Mouse (Mus musculus): ENCODE measurements around the gene Nutm1.
"Not testable (repeated sequence)": the region's sequence is repeated elsewhere in the genome, so short reads cannot be mapped to it uniquely, and the experiment has no call there.

Nutm1 gene

DNA sequence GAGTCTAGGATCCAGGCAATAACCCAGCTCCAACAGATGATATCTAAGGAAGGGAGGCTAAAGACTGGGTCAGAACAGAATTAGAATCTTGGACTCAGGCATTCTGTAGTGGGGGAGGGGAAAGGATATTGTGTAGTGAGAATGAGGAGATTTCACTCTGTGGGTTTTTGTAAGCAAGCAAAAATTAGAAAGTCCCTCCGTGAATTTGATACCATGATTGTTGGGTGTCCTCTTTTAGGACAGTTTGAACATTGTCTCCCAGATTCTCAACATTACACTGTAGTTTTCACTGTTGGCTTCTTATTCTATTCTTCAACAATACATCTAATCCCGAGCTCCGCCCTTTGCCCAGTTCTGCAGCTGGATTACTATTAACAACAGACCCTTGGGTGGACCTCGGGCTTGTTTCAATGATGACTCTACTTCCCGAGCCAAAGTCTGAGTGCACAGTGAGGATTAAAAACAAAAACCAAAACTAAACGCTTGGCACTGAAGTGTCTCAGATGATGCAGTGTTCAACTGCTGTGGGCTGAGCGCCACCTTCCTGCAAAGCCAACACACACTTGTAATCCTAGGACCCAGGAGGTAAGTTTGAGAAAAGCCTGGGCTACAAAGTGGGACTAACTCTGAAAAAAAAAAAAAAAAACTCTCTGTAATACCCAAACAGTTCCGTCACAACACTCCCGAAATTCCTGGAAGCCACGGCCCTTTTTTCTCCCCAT is at the start of gene Nutm1:
Gene Nutm1 (minus strand): TSS at position 51 of the 722 bp plus-strand sequence.
- no peak for DNase-seq

DNA sequence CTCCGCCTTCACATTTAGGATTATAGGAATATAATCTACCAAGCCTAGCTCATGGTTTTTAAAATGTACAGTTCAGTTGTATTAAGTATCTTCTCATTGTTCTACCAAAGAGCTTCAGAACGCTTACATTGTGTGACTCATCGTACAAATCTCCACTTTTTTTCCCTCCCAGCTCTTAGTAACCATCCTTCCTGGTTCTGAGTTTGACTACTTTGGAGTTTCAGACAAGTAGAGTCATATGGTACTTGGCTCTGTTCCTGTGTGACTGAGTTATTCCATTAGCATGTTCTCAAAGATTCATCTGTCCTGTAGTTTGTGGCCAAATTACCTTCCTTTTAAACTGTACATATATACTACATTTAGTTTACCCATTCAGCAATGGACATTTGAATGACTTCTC is 49.6 kb upstream of the Nutm1 start:
- DNase-seq, result no peak

DNA sequence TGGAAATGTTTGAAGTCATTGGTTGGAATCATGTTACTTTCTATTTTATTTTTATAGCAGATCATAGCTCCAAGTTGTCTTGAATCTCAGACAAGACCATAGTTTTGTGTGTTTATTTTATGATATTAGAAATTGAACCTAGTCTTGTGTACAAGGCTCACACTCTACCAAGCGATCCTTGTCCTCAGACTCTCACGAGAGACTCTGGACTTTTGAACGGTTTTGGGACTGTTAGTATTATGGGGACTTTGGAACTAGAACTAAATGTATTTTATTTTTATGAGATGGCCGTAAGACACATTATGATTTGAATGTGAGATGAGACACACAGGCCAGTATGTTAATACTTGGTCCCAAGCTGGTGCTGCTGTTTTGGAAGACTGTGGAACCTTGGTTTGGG is 39.1 kb upstream of the Nutm1 start:
- no peak for DNase-seq

DNA sequence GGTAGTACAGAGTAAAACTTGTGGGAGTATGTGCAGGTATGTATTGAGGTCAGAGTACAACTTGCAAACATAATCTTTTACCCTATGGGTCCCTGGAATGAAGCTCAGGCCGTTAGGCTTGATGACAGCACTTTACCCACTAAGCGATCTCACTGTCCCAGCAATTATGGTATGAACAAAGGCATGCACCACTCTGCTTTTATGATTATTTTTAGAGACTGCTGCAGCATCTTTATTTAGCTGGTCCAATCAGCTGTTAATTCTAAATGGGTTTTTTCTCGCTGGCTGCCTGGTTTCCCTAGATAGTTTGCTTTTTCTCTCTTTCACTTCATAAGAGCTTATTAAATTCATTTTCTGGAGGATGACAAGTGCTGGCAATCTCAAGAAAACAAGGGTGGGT is 37.1 kb upstream of the Nutm1 start:
- DNase-seq, result no peak

DNA sequence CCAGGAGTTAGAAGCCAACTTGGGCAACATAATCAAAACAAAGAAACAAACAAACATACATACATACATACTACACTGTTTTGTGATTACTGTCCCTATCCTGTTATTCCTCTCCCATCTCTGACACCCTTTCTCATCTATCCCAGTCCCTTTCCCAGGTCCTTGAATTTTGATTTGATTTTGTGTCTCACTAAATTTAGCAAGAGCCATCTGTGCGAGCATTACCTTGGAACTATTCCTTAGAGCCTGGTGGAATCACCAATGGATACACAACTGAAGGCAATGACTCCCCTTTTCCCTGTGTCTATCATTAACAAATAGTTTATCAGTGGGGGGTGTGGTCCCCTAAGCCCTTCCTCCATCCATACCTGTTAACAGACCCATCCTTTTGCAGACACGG is 33.7 kb upstream of the Nutm1 start:
- DNase-seq, result peak; percentile 28

DNA sequence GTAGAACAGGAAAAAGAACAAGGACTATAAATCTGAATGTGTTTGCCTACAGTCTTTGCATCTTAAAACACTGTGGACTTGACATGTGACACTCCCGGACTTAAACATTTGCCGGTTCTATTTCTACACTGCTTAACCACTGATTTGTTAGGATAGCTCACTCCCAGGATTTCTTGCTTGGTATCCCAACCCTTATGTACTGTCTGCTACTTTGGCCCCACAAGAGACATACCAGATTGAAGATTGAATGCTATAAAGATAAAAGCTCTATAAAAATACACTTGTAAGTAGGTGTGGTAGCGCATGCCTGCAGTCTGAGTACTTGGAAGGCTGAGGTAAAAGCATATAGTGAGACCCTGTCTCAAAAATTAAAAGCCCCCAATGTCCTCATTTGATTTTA is 30.4 kb upstream of the Nutm1 start:
- DNase-seq, result no peak

DNA sequence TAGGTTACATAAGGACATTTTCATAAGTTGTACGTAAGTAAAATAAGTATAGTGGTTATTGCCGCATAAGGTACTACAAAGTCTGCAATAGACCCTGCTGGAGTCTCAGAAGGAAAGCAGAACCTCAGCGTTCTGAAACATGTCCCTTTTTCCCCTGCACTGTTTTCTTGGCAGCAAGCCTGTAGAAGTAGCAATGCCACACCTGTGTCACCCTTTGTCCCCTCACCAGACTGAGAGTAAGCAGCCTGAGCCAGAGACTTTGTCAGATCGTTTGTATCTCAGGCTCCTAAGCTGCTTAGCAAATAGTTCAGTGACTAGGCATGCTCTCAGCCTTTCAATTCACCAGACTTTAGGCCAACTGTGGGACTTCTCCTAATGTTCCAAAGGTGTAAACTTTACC is 28.0 kb upstream of the Nutm1 start:
- DNase-seq, result no peak

DNA sequence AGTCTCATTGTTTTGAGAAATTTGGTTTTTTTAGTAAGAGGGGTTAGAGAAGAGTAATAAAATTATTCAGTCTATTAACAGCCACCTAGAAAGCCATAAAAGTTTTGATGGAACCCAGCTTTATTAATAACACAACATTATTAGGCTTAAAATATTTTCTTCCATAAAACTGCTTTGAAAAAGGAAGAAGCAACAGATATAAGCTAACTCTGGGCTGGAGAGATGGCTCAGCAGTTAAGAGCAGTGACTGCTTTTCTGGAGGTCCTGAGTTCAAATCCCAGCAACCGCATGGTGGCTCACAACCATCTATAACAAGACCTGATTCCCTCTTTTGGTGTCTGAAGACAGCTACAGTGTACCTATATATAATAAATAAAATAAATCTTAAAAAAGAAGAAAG is 27.0 kb upstream of the Nutm1 start:
- DNase-seq, result not testable (repeated sequence)

DNA sequence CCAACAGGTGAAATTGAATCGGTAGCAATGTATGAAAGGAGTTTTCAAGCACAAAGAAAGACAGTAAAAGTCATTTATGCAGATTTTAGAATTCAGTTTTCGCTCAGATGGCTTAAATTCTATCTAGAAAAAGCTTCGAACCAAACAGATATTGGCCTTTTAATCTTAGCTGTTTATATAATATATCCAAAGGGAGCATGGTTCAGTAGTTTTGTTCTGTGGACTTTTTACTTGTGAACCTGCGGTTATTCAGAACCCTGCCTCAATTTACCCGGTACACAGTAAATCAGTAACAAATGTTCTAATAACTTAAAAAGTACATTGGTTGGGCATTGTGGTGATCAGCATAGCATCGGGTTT is 25.9 kb upstream of the Nutm1 start:
- no peak for DNase-seq

DNA sequence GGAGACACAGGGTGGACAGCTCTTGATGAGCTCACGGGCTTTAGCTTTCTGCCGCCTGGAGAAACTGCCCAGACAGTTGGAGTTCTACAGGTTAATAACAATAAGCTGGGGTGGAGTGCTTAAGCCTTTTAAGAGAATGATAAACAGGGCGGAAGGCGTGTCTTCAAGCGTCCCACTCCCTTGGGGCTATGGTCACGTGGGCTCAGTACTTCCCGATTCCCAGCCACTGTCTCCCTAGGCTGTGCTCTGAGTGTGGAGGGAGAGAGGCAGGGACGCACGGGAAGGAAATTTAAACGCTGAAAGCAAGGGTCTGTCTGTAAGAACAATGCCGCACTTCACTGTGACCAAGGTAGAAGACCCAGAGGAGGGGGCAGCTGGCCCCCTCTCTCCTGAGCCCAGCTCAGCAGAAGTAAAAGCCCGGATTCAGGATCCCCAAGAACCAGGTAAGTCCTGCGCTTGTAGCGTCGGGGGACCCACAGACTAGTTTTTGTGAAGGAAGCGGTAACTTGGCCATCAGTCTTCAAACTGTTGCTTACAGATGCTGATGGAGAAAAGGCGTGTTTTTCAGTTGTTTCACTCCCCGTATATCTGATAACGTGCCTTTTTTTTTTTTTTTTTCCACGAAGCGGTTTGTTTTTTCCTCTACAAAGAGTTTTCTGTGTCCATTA is 25.4 kb upstream of the Nutm1 start:
- DNase-seq, result no peak

DNA sequence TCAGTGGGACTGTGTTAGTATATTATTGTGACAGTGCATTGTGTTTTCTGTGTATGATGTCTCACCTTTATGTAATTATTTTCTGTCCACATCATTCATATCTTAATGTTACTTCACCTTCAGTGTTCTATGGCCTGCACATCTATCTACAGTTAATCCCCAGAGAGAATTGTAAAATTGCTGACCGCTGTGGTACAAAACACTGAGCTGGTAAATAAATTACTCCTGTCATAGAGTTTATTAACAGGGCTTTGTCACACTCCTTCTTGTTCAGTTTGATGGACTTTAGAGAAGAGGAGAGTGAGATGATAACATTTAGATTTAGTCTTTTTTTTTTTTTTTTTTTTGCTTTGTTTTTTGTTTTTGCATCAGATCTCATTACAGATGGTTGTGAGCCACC is 23.8 kb upstream of the Nutm1 start:
- DNase-seq, result no peak

DNA sequence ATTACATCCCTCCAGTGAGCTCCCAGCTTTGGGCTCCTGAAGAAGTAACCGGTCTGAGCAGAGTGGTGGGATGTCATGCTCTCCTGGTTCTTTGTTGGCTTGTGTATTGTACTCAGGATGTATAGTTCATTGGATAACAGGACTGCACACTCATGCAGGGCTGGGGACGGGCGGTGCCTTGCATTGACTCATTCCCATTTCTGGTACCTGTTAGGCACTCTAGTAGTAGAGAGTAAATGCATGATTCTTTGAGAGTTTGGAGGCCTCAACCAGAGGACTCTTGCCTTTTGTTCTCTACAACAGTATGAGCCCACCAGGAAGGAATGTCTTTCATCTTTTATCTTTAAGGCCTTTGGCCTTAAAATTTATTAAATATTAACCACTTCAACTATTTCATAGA is 17.8 kb upstream of the Nutm1 start:
- no peak for DNase-seq

DNA sequence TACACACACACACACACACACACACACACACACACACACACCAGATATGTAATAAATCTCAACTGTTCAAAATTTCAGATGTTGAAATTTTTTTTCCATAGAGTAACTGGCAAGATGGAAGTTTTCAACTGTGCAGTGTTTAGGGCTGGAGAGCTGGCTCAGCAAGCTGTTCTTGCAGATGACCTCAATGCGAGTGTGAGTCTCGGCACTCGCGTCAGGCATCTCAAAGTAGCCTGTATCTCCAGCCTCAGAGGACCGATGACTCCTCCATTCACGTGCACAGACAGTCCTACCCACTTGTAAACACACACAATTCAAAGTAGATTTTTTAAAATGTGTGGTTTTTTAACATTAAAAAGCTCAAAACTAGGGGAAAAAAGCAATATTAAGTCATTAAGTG is 14.4 kb upstream of the Nutm1 start:
- no peak for DNase-seq

DNA sequence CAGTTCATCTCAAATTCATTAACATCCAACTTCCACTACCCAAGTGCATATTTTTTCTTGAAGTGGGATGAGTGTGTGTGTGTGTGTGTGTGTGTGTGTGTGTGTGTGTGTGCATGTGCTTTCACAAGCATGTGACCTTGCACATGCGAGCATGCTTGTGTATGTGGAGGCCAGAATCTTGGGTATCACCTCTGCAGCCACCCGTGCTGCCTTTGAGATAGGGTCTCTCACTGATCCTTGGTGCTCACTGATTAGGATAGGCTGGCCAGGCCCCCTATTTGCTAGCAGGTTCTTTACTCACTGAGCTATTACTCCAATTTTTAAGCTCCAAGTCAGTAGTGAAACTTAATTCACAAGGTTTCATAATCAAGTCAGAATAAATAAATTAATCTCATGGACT is 13.8 kb upstream of the Nutm1 start:
- no peak for DNase-seq

DNA sequence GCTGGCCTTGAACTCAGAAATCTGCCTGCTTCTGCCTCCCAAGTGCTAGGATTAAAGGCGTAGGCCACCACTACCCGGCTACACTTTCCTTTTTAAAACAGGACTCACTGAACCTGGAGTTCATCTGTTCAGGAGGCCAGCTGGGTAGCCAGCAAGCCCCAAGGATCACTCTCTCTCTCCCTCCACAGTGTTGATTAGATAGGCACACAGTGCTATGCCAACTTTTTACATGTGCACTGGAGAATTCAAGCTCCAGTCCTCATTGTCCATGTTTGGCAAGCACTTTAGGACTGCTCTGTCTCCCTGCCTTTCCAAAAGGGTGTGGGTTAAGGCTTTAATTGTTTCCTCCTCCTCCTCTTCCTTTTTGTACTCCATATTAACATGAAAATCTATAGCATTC is 10.9 kb upstream of the Nutm1 start:
- DNase-seq, result no peak

DNA sequence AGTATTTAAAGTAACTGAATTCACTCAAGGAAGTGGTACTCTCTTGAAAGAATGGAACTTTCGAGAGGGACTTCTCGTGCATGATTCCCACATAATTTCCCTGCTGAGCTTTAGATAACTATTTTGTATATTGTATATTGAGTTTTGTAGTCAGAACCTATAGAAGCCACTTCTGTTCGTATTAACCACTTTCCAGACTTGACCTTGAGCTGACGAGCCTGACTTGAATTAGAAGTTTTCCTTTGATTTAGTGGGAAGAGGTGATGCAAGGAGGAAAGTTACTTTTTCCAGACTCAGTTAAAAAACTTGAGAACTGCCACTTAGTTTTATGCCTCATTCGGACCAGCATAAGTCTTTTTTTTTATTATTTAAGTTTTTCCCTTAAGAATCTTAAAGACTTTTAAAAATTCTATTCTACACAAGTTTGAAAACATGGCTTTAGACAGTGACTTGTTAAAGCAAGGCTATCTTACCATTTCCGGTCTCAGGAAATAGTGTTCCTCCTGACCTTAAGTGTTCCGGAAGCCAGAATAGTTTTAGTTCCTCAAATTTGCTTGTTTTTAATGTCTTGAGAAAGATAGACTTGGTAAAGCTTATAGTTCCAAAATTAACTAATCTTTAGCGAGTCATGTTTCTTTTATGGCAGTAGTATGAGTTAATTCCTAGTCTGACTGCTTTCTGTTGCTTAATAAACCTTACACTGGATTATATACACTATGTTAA is 8.6 kb upstream of the Nutm1 start:
- no peak for DNase-seq

DNA sequence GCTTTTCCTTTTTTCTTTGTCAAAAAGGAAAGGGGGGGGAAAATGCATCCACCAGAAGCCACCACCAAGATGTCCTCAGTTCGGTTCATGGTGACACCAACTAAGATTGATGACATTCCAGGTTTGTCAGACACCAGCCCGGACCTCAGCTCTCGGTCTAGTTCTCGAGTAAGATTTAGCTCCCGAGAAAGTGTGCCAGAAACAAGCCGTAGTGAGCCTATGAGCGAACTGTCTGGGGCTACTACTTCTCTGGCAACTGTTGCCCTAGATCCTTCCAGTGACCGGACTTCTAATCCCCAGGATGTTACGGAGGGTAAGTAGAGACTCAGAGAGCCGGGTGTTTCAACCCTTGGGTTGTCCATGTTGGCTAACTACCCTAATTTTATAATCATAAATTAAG is 7.7 kb upstream of the Nutm1 start:
- DNase-seq, result peak; percentile 50

DNA sequence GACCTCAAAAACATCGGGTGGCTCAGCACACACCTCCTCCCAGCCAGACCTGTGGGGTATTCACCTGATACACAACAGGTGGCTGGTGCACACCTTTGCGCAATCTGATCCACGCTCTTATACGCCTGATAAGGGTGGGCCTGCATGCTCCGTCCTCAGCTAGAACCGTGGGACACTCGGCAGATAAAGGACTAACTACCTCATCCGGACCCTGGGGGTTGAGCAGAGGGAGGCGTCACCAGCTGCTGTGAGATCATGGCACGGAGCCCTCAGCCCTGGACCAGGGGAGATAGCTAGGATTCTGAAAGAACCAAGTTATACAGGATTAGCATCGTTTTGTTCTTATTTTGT is 7.1 kb upstream of the Nutm1 start, which contains the start of gene Gm21985:
Gene Gm21985 (plus strand): TSS at position 73 of the 351 bp plus-strand sequence.
- peak; percentile 75 for DNase-seq

DNA sequence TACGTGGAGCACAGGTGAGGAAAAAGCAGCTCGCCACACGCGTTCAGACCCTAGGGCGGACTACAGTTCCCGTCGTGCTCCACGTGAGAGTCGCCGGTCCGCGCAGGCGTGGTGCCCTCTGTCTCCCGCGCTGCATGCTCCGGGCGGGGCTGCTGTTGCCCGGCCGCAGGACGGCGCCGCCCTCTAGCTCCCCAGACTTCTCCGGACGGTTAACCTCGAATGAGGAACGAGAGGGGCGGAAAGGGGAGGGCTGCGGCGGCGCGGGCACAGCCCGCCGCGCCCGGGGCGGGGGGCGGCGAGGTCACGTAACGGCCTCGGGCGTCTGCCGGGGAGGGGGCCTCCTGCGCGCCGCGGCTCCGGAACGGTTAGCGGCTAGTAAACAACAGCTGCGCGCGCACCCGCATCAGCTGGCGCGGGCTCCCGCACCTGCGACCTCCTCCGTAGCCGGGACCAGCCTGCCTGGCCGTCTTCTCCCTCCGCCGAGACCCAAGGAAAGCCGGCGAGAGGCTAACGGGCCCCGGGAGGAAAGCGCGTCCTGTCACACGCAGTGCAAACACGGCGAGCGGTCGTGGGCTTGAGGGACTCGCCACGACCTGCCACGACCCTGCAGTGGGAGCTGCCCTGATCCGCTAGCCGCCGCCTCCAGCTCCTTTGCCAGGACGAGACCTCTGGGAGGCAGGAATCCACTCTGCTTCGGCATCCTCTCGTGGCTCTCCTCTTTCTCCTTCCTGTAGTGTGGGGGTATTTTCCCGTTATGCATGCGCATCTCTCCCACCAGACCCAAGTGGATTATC is 6.6 kb upstream of the Nutm1 start, which contains the start of gene Slc12a6:
Gene Slc12a6 (plus strand): TSS at position 378 of the 794 bp plus-strand sequence.
- peak; percentile 95 for DNase-seq

DNA sequence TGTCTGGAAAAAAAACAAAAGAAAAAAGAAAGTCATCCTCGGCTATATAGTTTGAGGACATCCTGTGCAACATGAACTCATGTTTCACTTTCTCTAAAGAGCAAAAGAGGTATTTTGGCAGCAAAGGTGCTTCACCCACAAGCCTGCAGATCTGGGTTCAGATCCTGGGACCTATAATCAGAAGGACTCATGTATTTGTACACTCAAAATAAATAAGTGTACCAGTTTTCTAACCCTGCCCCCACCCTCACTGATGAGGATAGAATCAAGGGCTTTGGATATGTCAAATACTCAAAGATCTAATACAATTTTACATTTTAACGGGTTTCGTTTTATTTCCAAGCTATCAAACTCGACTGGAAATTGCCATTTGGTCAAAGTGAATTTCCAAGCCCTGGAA is 5.3 kb upstream of the Nutm1 start:
- no peak for DNase-seq

DNA sequence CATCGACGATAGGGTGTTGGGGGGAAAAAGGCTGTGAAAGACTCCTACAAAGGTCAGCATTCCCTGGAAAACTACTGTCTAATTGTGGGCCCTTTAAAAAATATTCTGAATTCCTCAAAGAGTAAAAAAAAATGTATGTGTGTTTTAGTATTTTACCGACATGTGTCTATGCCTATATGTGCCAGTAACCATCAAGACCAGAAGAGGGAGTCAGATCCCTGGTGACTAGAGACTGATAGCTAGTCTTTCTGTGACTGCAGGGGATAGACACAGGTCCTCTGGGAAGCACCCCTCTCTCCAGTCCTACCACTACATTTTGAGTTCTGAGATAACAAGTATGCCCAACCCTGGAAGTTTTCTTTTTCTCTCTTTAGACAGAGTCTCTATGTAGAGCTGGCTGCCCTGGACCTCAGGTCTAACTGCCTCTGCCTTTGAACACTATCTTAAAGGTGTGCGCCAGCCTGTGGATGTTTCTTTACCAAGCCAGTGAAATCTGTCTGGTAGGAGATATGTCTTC is 3.7 kb upstream of the Nutm1 start:
- no peak for DNase-seq

DNA sequence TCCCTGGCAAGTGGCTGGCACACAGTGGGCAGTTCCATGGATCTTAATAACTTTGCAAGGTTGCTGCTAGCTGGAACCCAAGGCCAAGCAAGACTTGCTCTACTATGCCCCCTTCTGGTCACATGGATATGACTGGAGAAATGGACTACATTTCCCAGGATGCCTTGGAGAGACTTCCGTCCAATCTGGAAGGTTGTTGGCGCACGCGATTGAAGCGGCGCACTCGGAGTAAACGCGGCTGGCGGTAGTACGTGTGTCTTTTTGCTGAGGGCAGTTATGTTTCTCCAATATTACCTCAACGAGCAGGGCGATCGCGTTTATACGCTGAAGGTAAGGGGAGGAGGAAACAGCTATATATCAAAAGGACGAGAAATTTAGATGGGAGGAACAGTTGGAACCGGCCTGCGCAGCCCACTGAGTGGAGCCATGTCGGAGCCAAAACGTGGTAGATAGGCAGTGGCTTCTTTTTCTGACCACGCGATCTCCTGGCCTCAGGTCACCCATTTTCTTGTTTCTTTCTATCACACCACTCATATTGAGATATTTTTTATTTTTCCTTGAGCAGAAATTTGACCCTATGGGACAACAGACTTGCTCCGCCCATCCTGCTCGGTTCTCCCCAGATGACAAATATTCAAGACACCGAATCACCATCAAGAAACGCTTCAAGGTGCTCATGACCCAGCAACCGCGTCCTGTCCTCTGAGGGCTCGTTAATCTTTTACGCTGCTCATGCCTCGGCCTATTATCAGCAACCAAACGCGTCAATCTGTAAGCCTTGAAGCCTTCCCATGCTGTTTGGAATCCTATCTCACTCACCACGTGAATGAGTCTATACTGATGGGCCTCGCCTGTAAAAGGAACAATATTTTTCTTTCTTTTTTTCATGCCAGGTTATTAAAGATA is 2.9 kb upstream of the Nutm1 start, which contains the start of gene Nop10:
Gene Nop10 (plus strand): TSS at position 179 of the 906 bp plus-strand sequence.
- DNase-seq, result peak; percentile 92

All from cerebellum, adult 9-11 months (tissue).